Comparison of ENCODE assay signal across 32 mouse cellular contexts in genomic region chr14:22003631-22004030, GRCm38 (mm10). TPM values are rescaled to one million over a fixed set of nuclear protein-coding genes. Genes with fewer than 3 reads are reported as not detected.
"Had no signal": no experiment of that assay in that cellular context is flagged by ENCODE, and none has a peak within 500 bp of the region (broad histone marks: within the 10 kb centered on the region; RNA-seq: fewer than 3 reads in every experiment).

No protein-coding gene starts in this region.

- DNase-seq: left cerebral cortex, postnatal 4 days; liver, embryonic 13.5 days; liver, postnatal 0 days; lung, adult 18-20 months; lung, adult 2 months; lung, embryonic 14.5 days; lung, postnatal 10 days; lung, postnatal 14 days; lung, postnatal 36 days; lung, postnatal 4 days; midbrain, embryonic 14.5 days had no signal

- H3K4me1 ChIP-seq: limb, embryonic 10.5 days; limb, embryonic 12.5 days; limb, embryonic 13.5 days; limb, embryonic 15.5 days; liver, embryonic 15.5 days; midbrain, embryonic 15.5 days had no signal

- H3K27me3 ChIP-seq: liver, embryonic 15.5 days; lung, embryonic 15.5 days; midbrain, embryonic 13.5 days; midbrain, embryonic 15.5 days; neural tube, embryonic 12.5 days had no signal

- H3K4me2 ChIP-seq: limb, embryonic 12.5 days; limb, embryonic 13.5 days; limb, embryonic 15.5 days; liver, embryonic 11.5 days; liver, embryonic 12.5 days; liver, embryonic 13.5 days; liver, embryonic 15.5 days; lung, embryonic 14.5 days; lung, embryonic 15.5 days; midbrain, embryonic 11.5 days; midbrain, embryonic 12.5 days; midbrain, embryonic 13.5 days; midbrain, embryonic 15.5 days; neural tube, embryonic 12.5 days had no signal

- H3K9me3 ChIP-seq: limb, embryonic 10.5 days; limb, embryonic 12.5 days; limb, embryonic 13.5 days; limb, embryonic 15.5 days; liver, embryonic 12.5 days; liver, embryonic 13.5 days; liver, embryonic 15.5 days; lung, embryonic 15.5 days; megakaryocyte, embryonic 14.5 days; midbrain, embryonic 10.5 days; midbrain, embryonic 12.5 days; midbrain, embryonic 13.5 days; midbrain, embryonic 15.5 days; neural tube, embryonic 12.5 days had no signal

- H3K9ac ChIP-seq: limb, embryonic 12.5 days; limb, embryonic 13.5 days; limb, embryonic 15.5 days; liver, embryonic 12.5 days; liver, embryonic 13.5 days; liver, embryonic 14.5 days; liver, embryonic 15.5 days; liver, postnatal 0 days; lung, embryonic 14.5 days; lung, embryonic 15.5 days; midbrain, embryonic 12.5 days; midbrain, embryonic 13.5 days; midbrain, embryonic 15.5 days; neural tube, embryonic 12.5 days had no signal

- H3K27ac ChIP-seq: limb, embryonic 10.5 days; limb, embryonic 12.5 days; limb, embryonic 13.5 days; limb, embryonic 15.5 days; liver, embryonic 12.5 days; liver, embryonic 13.5 days; liver, embryonic 14.5 days; liver, embryonic 15.5 days; lung, embryonic 15.5 days; macrophage; midbrain, embryonic 10.5 days; midbrain, embryonic 12.5 days; midbrain, embryonic 13.5 days; midbrain, embryonic 15.5 days; neural tube, embryonic 12.5 days had no signal

- ATAC-seq: liver, embryonic 12.5 days; liver, postnatal 0 days; midbrain, embryonic 13.5 days; midbrain, embryonic 15.5 days; midbrain, embryonic 16.5 days had no signal

- H3K4me3 ChIP-seq: limb, embryonic 10.5 days; limb, embryonic 12.5 days; limb, embryonic 13.5 days; limb, embryonic 15.5 days; liver, embryonic 12.5 days; liver, embryonic 13.5 days; liver, embryonic 15.5 days; lung, embryonic 15.5 days; midbrain, embryonic 10.5 days; midbrain, embryonic 12.5 days; midbrain, embryonic 13.5 days; midbrain, embryonic 15.5 days; myocyte; neural tube, embryonic 12.5 days had no signal

- H3K36me3 ChIP-seq: limb, embryonic 10.5 days; limb, embryonic 12.5 days; limb, embryonic 13.5 days; limb, embryonic 15.5 days; liver, embryonic 12.5 days; liver, embryonic 13.5 days; liver, embryonic 15.5 days; lung, embryonic 15.5 days; midbrain, embryonic 10.5 days; midbrain, embryonic 12.5 days; midbrain, embryonic 13.5 days; midbrain, embryonic 15.5 days; neural tube, embryonic 12.5 days had no signal

RNA-seq across cellular contexts. Expression of gene Zfp503, which starts 14.2 kb away (rescaled TPM):
- total RNA-seq: megakaryocyte-erythroid progenitor cell, adult 5-6 weeks had no signal

RNA-seq across cellular contexts. Expression of gene Lrmda, which starts 15.9 kb away (rescaled TPM):
- total RNA-seq: midbrain, postnatal 0 days had no signal
- polyA plus RNA-seq: midbrain, embryonic 12.5 days; midbrain, embryonic 14.5 days; midbrain, embryonic 16.5 days had no signal
